ENCODE assay signal across 31 mouse cellular contexts in genomic region chr11:29238551-29238950, GRCm38 (mm10). TPM values are rescaled to one million over a fixed set of nuclear protein-coding genes. Genes with fewer than 3 reads are reported as not detected.
A peak's percentile ranks its signal among the peaks of the same experiment; 100 is the strongest.
DNase-seq lines count a peak whose midpoint lies in the region; ATAC-seq and TF ChIP-seq lines count a peak whose summit lies in the region.
"Had no signal": no experiment of that assay in that cellular context is flagged by ENCODE, and none has a peak within 500 bp of the region (broad histone marks: within the 10 kb centered on the region; RNA-seq: fewer than 3 reads in every experiment).

No protein-coding gene starts in this region.

- H3K9ac ChIP-seq in liver, adult 2 months (ENCODE audit: low read depth, low read length) = no peak overlapping the region
- H3K9ac ChIP-seq in liver, embryonic 12.5 days = no peak overlapping the region
- no peak overlapping the region for H3K9ac ChIP-seq in forebrain, embryonic 15.5 days (replicated peaks)
- H3K9ac ChIP-seq in forebrain, embryonic 11.5 days (ENCODE audit: low read length) = no peak overlapping the region
- H3K9ac ChIP-seq: embryonic facial prominence, embryonic 12.5 days; heart, embryonic 15.5 days; hindbrain, embryonic 14.5 days; kidney, embryonic 15.5 days; limb, embryonic 13.5 days; liver, embryonic 13.5 days had no signal

- H3K4me3 ChIP-seq in liver, adult 2 months (ENCODE audit: insufficient read depth, low read depth, low read length) = no peak overlapping the region
- H3K4me3 ChIP-seq in liver, embryonic 12.5 days = no peak overlapping the region
- H3K4me3 ChIP-seq in forebrain, embryonic 15.5 days = no peak overlapping the region
- no peak overlapping the region for H3K4me3 ChIP-seq in forebrain, embryonic 11.5 days (ENCODE audit: low read depth, low read length)
- H3K4me3 ChIP-seq: embryonic facial prominence, embryonic 12.5 days; gastrocnemius, adult 2 months; heart, embryonic 15.5 days; kidney, embryonic 15.5 days; limb, embryonic 13.5 days; liver, embryonic 13.5 days; megakaryocyte, embryonic 14.5 days had no signal

- whole genome bisulfite sequencing in liver, adult 2 months = 81% methylated on average over 3 of the region's 3 CpGs
- 69% methylated on average over 3 of the region's 3 CpGs for WGBS in liver, embryonic 12.5 days (ENCODE audit: insufficient replicate concordance)
- 96% methylated on average over 3 of the region's 3 CpGs for WGBS in forebrain, embryonic 15.5 days
- 94% methylated on average over 3 of the region's 3 CpGs for WGBS in forebrain, embryonic 11.5 days

- no peaks in the 10 kb centered on the region for H3K9me3 ChIP-seq in liver, embryonic 12.5 days (replicated peaks)
- no peaks in the 10 kb centered on the region for H3K9me3 ChIP-seq in forebrain, embryonic 15.5 days
- H3K9me3 ChIP-seq in forebrain, embryonic 11.5 days (ENCODE audit: control insufficient read depth, low read length) = no peaks in the 10 kb centered on the region
- H3K9me3 ChIP-seq: embryonic facial prominence, embryonic 12.5 days; heart, embryonic 15.5 days; kidney, embryonic 15.5 days; limb, embryonic 13.5 days; liver, embryonic 13.5 days; megakaryocyte, embryonic 14.5 days had no signal

- H3K79me2 ChIP-seq in liver, adult 2 months (ENCODE audit: control insufficient read depth, insufficient read depth, low read length) = no peaks in the 10 kb centered on the region

- H3K27me3 ChIP-seq in liver, adult 2 months (ENCODE audit: control insufficient read depth, insufficient read depth, low read length) = no peaks in the 10 kb centered on the region
- H3K27me3 ChIP-seq in liver, embryonic 12.5 days (replicated peaks) = no peaks in the 10 kb centered on the region
- no peaks in the 10 kb centered on the region for H3K27me3 ChIP-seq in forebrain, embryonic 15.5 days
- H3K27me3 ChIP-seq in forebrain, embryonic 11.5 days (ENCODE audit: control insufficient read depth, insufficient read depth, low read length) = no peaks in the 10 kb centered on the region
- H3K27me3 ChIP-seq: embryonic facial prominence, embryonic 12.5 days; heart, embryonic 15.5 days; kidney, embryonic 15.5 days; limb, embryonic 13.5 days; liver, embryonic 13.5 days; megakaryocyte, embryonic 14.5 days had no signal

- H3K27ac ChIP-seq in liver, adult 2 months (replicated peaks; ENCODE audit: insufficient read depth, low read depth, low read length) = no peak overlapping the region
- no peak overlapping the region for H3K27ac ChIP-seq in liver, embryonic 12.5 days
- no peak overlapping the region for H3K27ac ChIP-seq in forebrain, embryonic 15.5 days (replicated peaks)
- H3K27ac ChIP-seq in forebrain, embryonic 11.5 days (ENCODE audit: low read depth, low read length) = no peak overlapping the region
- H3K27ac ChIP-seq: embryonic facial prominence, embryonic 12.5 days; gastrocnemius, adult 2 months; heart, embryonic 15.5 days; hindbrain, embryonic 14.5 days; kidney, embryonic 15.5 days; limb, embryonic 13.5 days; liver, embryonic 13.5 days had no signal

- H3K4me1 ChIP-seq in liver, adult 2 months (ENCODE audit: control insufficient read depth, insufficient read depth, low read length) = no peaks in the 10 kb centered on the region
- H3K4me1 ChIP-seq in liver, embryonic 12.5 days = no peaks in the 10 kb centered on the region
- H3K4me1 ChIP-seq in forebrain, embryonic 15.5 days = no peaks in the 10 kb centered on the region
- no peaks in the 10 kb centered on the region for H3K4me1 ChIP-seq in forebrain, embryonic 11.5 days (replicated peaks; ENCODE audit: control insufficient read depth, insufficient read depth, low read length)
- H3K4me1 ChIP-seq: embryonic facial prominence, embryonic 12.5 days; kidney, embryonic 15.5 days; limb, embryonic 13.5 days had no signal

- TF ChIP-seq POLR2A in liver, adult 2 months (IDR thresholded peaks at IDR 0.05; ENCODE audit: extremely low read depth, insufficient read depth, low read length) = no peak

- TF ChIP-seq CTCF in liver, adult 2 months (IDR thresholded peaks at IDR 0.05; ENCODE audit: low read depth, low read length) = no peak

- H3K36me3 ChIP-seq in liver, adult 2 months (ENCODE audit: control insufficient read depth, insufficient read depth, low read length) = peaks cover 6% of the 10 kb centered on the region
- H3K36me3 ChIP-seq in liver, embryonic 12.5 days = peaks cover 13% of the 10 kb centered on the region
- H3K36me3 ChIP-seq in forebrain, embryonic 15.5 days = peaks cover 18% of the 10 kb centered on the region
- H3K36me3 ChIP-seq in forebrain, embryonic 11.5 days (ENCODE audit: control insufficient read depth, insufficient read depth, low read length) = no peaks in the 10 kb centered on the region

- H3K4me2 ChIP-seq in liver, embryonic 12.5 days = no peak overlapping the region
- no peak overlapping the region for H3K4me2 ChIP-seq in forebrain, embryonic 15.5 days (replicated peaks)
- no peak overlapping the region for H3K4me2 ChIP-seq in forebrain, embryonic 11.5 days (ENCODE audit: low read depth, low read length, severe bottlenecking)
- H3K4me2 ChIP-seq: embryonic facial prominence, embryonic 12.5 days; heart, embryonic 15.5 days; hindbrain, embryonic 14.5 days; kidney, embryonic 15.5 days; limb, embryonic 13.5 days; liver, embryonic 13.5 days had no signal

- DNase-seq in adrenal gland, adult (ENCODE audit: inconsistent age in 2 of 2, low spot score in 1 of 2) = peak; percentile 49 to 84
- DNase-seq in adrenal gland, postnatal 4 days (ENCODE audit: low spot score in 2 of 2) = no peak
- peak; percentile 16 for DNase-seq in liver, adult 2 months (ENCODE audit: extremely low read depth, low read depth, low spot score)
- DNase-seq in adrenal gland, postnatal 10 days = peak; percentile 27
- DNase-seq in forebrain, embryonic 11.5 days (ENCODE audit: low spot score) = no peak
- DNase-seq: cerebellum, adult 11-12 months; cerebellum, adult 9-11 months; embryo, embryonic 11 days; gastrocnemius, adult 2 months; heart, postnatal 4 days; kidney, postnatal 25 days; liver, embryonic 13.5 days; lung, adult 18-20 months; lung, postnatal 4 days; midbrain, embryonic 14.5 days; right cerebral cortex, postnatal 14 days; spleen, adult 18-20 months; thymus, postnatal 14 days had no signal

- no peak for ATAC-seq in liver, embryonic 12.5 days
- ATAC-seq in forebrain, embryonic 15.5 days (replicated peaks) = no peak
- ATAC-seq in forebrain, embryonic 11.5 days (replicated peaks; ENCODE audit: low FRiP score) = no peak
- ATAC-seq: activated CD4-positive, CD25-positive, alpha-beta regulatory T cell, adult 4 months; CD4-positive, CD25-positive, alpha-beta regulatory T cell, adult 4 months; forebrain, embryonic 16.5 days; intestine, postnatal 0 days; lung, postnatal 0 days had no signal

RNA-seq across cellular contexts. Expression of gene Cfap36, which starts 8.7 kb away (rescaled TPM):
- 10 to 100 TPM; 57.3 to 61.1 TPM for total RNA-seq in adrenal gland, postnatal 4 days (2021)
- 11.8 and 18.4 TPM in 2 replicates for total RNA-seq in liver, adult 2 months (2014; rRNA removed)
- 2.7 and 4.6 TPM in 2 replicates for polyA plus RNA-seq in liver, adult 2 months (2012; rRNA removed)
- polyA plus RNA-seq in liver, embryonic 12.5 days (2016; fragmentation: Nextera tagmentation; extraction: Ambion mirVana) = 18.9 and 21.1 TPM in 2 replicates
- total RNA-seq in adrenal gland, postnatal 10 days (2021) = 10 to 100 TPM; 36.6 to 36.9 TPM
- 89.8 and 98.0 TPM in 2 replicates for polyA plus RNA-seq in forebrain, embryonic 15.5 days (2015; fragmentation: Nextera tagmentation; extraction: Ambion mirVana)
- 67.3 and 71.8 TPM in 2 replicates for polyA plus RNA-seq in forebrain, embryonic 11.5 days (2014; fragmentation: Nextera tagmentation; extraction: Ambion mirVana)

Comparison
In these comparisons a context has a peak if more than half of its experiments do, and no peak if none do; other contexts are left out.
1. DNase-seq: peak in adrenal gland, adult (2 of 2), liver, adult 2 months (single experiment) and adrenal gland, postnatal 10 days (single experiment); none in adrenal gland, postnatal 4 days (0 of 2) and forebrain, embryonic 11.5 days (single experiment).